Mouse (Mus musculus): ENCODE measurements around the gene Sftpa1. TPM values are rescaled to one million over a fixed set of nuclear protein-coding genes. Genes with fewer than 3 reads are reported as not detected.

Gene Sftpa1
- total RNA-seq, 1 experiment = not detected

GRCm38 (mm10) chr14:41147356-41147755 lies 15.8 kb downstream of the Sftpa1 start:
- no peak for TF ChIP-seq CHD2 (IDR thresholded peaks at IDR 0.05; ENCODE audit: low read depth, low read length)
- TF ChIP-seq HCFC1 (IDR thresholded peaks at IDR 0.05; ENCODE audit: borderline replicate concordance, insufficient read depth, low read length) = no peak
- TF ChIP-seq ZC3H11A (IDR thresholded peaks at IDR 0.05; ENCODE audit: borderline replicate concordance, low read depth, low read length) = no peak
- no peak for TF ChIP-seq ZNF384 (IDR thresholded peaks at IDR 0.05; ENCODE audit: low read depth, low read length)
- TF ChIP-seq MAFK (IDR thresholded peaks at IDR 0.05; ENCODE audit: insufficient read depth, low read depth, low read length) = no peak
- no peak for DNase-seq (ENCODE audit: low read depth, low spot score)
- H3K4me1 ChIP-seq (ENCODE audit: control insufficient read depth in 2 of 2, insufficient read depth in 2 of 2, low read length in 2 of 2, poor library complexity in 1 of 2) = no peaks in the 10 kb centered on the region
- H3K36me3 ChIP-seq (ENCODE audit: control insufficient read depth, insufficient read depth, low read length, poor library complexity, severe bottlenecking) = no peaks in the 10 kb centered on the region
- H3K9me3 ChIP-seq (ENCODE audit: control insufficient read depth, insufficient read depth, low read depth, low read length) = no peaks in the 10 kb centered on the region
- H3K4me3 ChIP-seq (ENCODE audit: insufficient read depth in 1 of 2, low read depth in 1 of 2, low read length in 2 of 2, poor library complexity in 1 of 2, severe bottlenecking in 1 of 2) = no peak overlapping the region
- H3K27ac ChIP-seq (ENCODE audit: insufficient read depth, low read depth, low read length, poor library complexity, severe bottlenecking) = no peak overlapping the region
- in situ Hi-C loops (cut with MboI; ENCODE audit: low sequenced_read_pairs in 2 of 2, unreplicated experiment in 2 of 2) = no loop called here
- H3K9ac ChIP-seq (ENCODE audit: insufficient read depth, low read depth, low read length, poor library complexity, severe bottlenecking) = no peak overlapping the region

- in situ Hi-C loops (cut with MboI; ENCODE audit: low sequenced_read_pairs in 2 of 2, unreplicated experiment in 2 of 2) = no loop called here
- Histone ChIP-seq H3K27ac (ENCODE audit: insufficient read depth, low read depth, low read length, poor library complexity, severe bottlenecking) (no peak within 1 kb of the TSS), H3K9ac (ENCODE audit: insufficient read depth, low read depth, low read length, poor library complexity, severe bottlenecking) (no peak within 1 kb of the TSS), H3K9me3 (ENCODE audit: control insufficient read depth, insufficient read depth, low read depth, low read length) (no peaks in the 10 kb centered on the region), H3K4me1 (ENCODE audit: control insufficient read depth in 2 of 2, insufficient read depth in 2 of 2, low read length in 2 of 2, poor library complexity in 1 of 2) (no peaks in the 10 kb centered on the region), H3K36me3 (ENCODE audit: control insufficient read depth, insufficient read depth, low read length, poor library complexity, severe bottlenecking) (no peaks in the 10 kb centered on the region), H3K4me3 (ENCODE audit: insufficient read depth in 1 of 2, low read depth in 1 of 2, low read length in 2 of 2, poor library complexity in 1 of 2, severe bottlenecking in 1 of 2) (no peak within 1 kb of the TSS)
- no peak for DNase-seq (ENCODE audit: low read depth, low spot score)
- TF ChIP-seq CHD2 (IDR thresholded peaks at IDR 0.05; ENCODE audit: low read depth, low read length) (no peak), MAFK (IDR thresholded peaks at IDR 0.05; ENCODE audit: insufficient read depth, low read depth, low read length) (no peak), HCFC1 (IDR thresholded peaks at IDR 0.05; ENCODE audit: borderline replicate concordance, insufficient read depth, low read length) (no peak), ZC3H11A (IDR thresholded peaks at IDR 0.05; ENCODE audit: borderline replicate concordance, low read depth, low read length) (no peak), ZNF384 (IDR thresholded peaks at IDR 0.05; ENCODE audit: low read depth, low read length) (no peak)
Observed at GRCm38 (mm10) chr14:41151220-41151898, 19.8 kb downstream of the Sftpa1 start, which contains the start of gene Mbl1. TSS of gene Mbl1 (plus strand) at chr14:41151458.

GRCm38 (mm10) chr14:41160076-41160475 lies 28.5 kb downstream of the Sftpa1 start:
- Histone ChIP-seq H3K9me3 (ENCODE audit: control insufficient read depth, insufficient read depth, low read depth, low read length) (no peaks in the 10 kb centered on the region), H3K4me3 (ENCODE audit: insufficient read depth in 1 of 2, low read depth in 1 of 2, low read length in 2 of 2, poor library complexity in 1 of 2, severe bottlenecking in 1 of 2) (no peak overlapping the region), H3K4me1 (ENCODE audit: control insufficient read depth in 2 of 2, insufficient read depth in 2 of 2, low read length in 2 of 2, poor library complexity in 1 of 2) (no peaks in the 10 kb centered on the region), H3K36me3 (ENCODE audit: control insufficient read depth, insufficient read depth, low read length, poor library complexity, severe bottlenecking) (no peaks in the 10 kb centered on the region), H3K9ac (ENCODE audit: insufficient read depth, low read depth, low read length, poor library complexity, severe bottlenecking) (no peak overlapping the region), H3K27ac (ENCODE audit: insufficient read depth, low read depth, low read length, poor library complexity, severe bottlenecking) (no peak overlapping the region)
- in situ Hi-C loops (cut with MboI; ENCODE audit: low sequenced_read_pairs in 2 of 2, unreplicated experiment in 2 of 2) = no loop called here
- TF ChIP-seq MAFK (IDR thresholded peaks at IDR 0.05; ENCODE audit: insufficient read depth, low read depth, low read length) (no peak), ZC3H11A (IDR thresholded peaks at IDR 0.05; ENCODE audit: borderline replicate concordance, low read depth, low read length) (no peak), CHD2 (IDR thresholded peaks at IDR 0.05; ENCODE audit: low read depth, low read length) (no peak), HCFC1 (IDR thresholded peaks at IDR 0.05; ENCODE audit: borderline replicate concordance, insufficient read depth, low read length) (no peak), ZNF384 (IDR thresholded peaks at IDR 0.05; ENCODE audit: low read depth, low read length) (no peak)
- no peak for DNase-seq (ENCODE audit: low read depth, low spot score)

- no peak overlapping the region for H3K9ac ChIP-seq (ENCODE audit: insufficient read depth, low read depth, low read length, poor library complexity, severe bottlenecking)
- no peaks in the 10 kb centered on the region for H3K4me1 ChIP-seq (ENCODE audit: control insufficient read depth in 2 of 2, insufficient read depth in 2 of 2, low read length in 2 of 2, poor library complexity in 1 of 2)
- no peak for DNase-seq (ENCODE audit: low read depth, low spot score)
- H3K36me3 ChIP-seq (ENCODE audit: control insufficient read depth, insufficient read depth, low read length, poor library complexity, severe bottlenecking) = no peaks in the 10 kb centered on the region
- H3K9me3 ChIP-seq (ENCODE audit: control insufficient read depth, insufficient read depth, low read depth, low read length) = no peaks in the 10 kb centered on the region
- in situ Hi-C loops (cut with MboI; ENCODE audit: low sequenced_read_pairs in 2 of 2, unreplicated experiment in 2 of 2) = no loop called here
- no peak for TF ChIP-seq ZNF384 (IDR thresholded peaks at IDR 0.05; ENCODE audit: low read depth, low read length)
- TF ChIP-seq CHD2 (IDR thresholded peaks at IDR 0.05; ENCODE audit: low read depth, low read length) = no peak
- no peak for TF ChIP-seq MAFK (IDR thresholded peaks at IDR 0.05; ENCODE audit: insufficient read depth, low read depth, low read length)
- TF ChIP-seq ZC3H11A (IDR thresholded peaks at IDR 0.05; ENCODE audit: borderline replicate concordance, low read depth, low read length) = no peak
- TF ChIP-seq HCFC1 (IDR thresholded peaks at IDR 0.05; ENCODE audit: borderline replicate concordance, insufficient read depth, low read length) = no peak
- no peak overlapping the region for H3K4me3 ChIP-seq (ENCODE audit: insufficient read depth in 1 of 2, low read depth in 1 of 2, low read length in 2 of 2, poor library complexity in 1 of 2, severe bottlenecking in 1 of 2)
- H3K27ac ChIP-seq (ENCODE audit: insufficient read depth, low read depth, low read length, poor library complexity, severe bottlenecking) = no peak overlapping the region
Observed at GRCm38 (mm10) chr14:41160743-41161142, 29.2 kb downstream of the Sftpa1 start.

All from ES-E14 (cell line).